Comparison of ENCODE assay signal across 8 mouse cellular contexts in genomic region chr4:63686157-63686556, GRCm38 (mm10). TPM values are rescaled to one million over a fixed set of nuclear protein-coding genes. Genes with fewer than 3 reads are reported as not detected.
DNase-seq lines count a peak whose midpoint lies in the region.
"Had no signal": no experiment of that assay in that cellular context is flagged by ENCODE, and none has a peak within 500 bp of the region (broad histone marks: within the 10 kb centered on the region; RNA-seq: fewer than 3 reads in every experiment).

No protein-coding gene starts in this region.

- peak; percentile 5 for DNase-seq in ovary, adult 18-20 months (ENCODE audit: low spot score)
- no peak for DNase-seq in ovary, postnatal 10 days (ENCODE audit: low spot score)
- DNase-seq in adrenal gland, adult 8-10 months: peak; percentile 18
- DNase-seq in embryo, embryonic 10.5 days (ENCODE audit: low spot score): peak; percentile 64
- DNase-seq in kidney, adult 9 months: peak; percentile 78
- peak; percentile 81 for DNase-seq in lung, postnatal 36 days
- no peak for DNase-seq in right cerebral cortex, postnatal 14 days

RNA-seq across cellular contexts. Expression of gene Gm11214, which starts 23.0 kb away (rescaled TPM):
- total RNA-seq in adrenal gland, adult 8-10 months (2022): not detected
- total RNA-seq: left cerebral cortex, postnatal 25 days had no signal

RNA-seq across cellular contexts. Expression of gene Tnfsf15, which starts 58.8 kb away (rescaled TPM):
- under 1 TPM; 0.34 to 0.83 (median 0.36) TPM for total RNA-seq in adrenal gland, adult 8-10 months (2022)

Comparison
In these comparisons a context has a peak if more than half of its experiments do, and no peak if none do; other contexts are left out.
1. DNase-seq: peak in ovary, adult 18-20 months (single experiment), adrenal gland, adult 8-10 months (single experiment), embryo, embryonic 10.5 days (single experiment), kidney, adult 9 months (single experiment) and lung, postnatal 36 days (single experiment); none in ovary, postnatal 10 days (single experiment) and right cerebral cortex, postnatal 14 days (single experiment).